Comparison of ENCODE assay signal across 7 mouse cellular contexts in the genomic region with DNA sequence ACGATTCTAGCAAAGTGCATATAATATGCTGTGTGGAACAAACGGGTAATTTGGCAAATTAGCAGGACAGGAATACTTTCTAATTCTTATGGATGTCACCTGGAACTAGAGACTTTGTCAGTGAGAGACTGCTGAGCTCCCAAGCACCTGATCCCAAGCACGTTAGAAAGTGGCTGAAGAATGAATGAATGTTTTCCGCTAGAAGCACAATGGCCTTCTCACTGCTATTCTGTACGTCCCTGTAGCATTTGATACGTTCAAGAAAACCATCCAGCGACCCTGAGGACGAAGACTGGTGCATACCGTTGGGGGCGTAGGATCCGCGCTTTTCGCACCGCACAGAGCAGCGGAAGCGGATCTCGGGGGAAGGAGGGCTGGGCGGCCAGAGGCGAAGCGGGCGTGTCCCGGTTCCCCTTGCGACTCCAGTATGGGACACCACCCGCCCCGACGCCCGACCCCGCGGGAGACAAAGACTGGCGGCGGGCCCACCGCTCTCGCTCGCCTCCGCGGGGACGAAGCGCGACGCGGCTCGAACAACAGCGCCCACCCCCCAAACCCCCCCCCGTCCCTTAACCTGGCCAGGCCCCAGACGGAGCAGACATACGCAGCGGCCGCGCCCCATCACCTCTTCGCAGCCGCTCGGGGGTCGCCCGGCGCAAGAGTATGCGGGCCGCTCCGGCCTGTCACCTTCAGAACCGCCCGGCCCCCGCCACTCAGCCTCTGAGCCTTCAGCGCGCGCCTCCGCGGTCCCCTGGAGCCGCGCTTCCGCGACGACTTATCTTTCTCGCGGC. TPM values are rescaled to one million over a fixed set of nuclear protein-coding genes. Genes with fewer than 3 reads are reported as not detected.
DNase-seq lines count a peak whose midpoint lies in the region; ATAC-seq lines count a peak whose summit lies in the region.

No protein-coding gene starts in this region.

- no peaks in the 10 kb centered on the region for H3K9me3 ChIP-seq in forebrain, embryonic 14.5 days (replicated peaks; ENCODE audit: control insufficient read depth, low read length)
- H3K9me3 ChIP-seq in hindbrain, embryonic 12.5 days (replicated peaks): no peaks in the 10 kb centered on the region
- no peaks in the 10 kb centered on the region for H3K9me3 ChIP-seq in limb, embryonic 11.5 days (ENCODE audit: control insufficient read depth, low read length)
- H3K9me3 ChIP-seq in midbrain, embryonic 10.5 days (replicated peaks): no peaks in the 10 kb centered on the region

- no peaks in the 10 kb centered on the region for H3K27me3 ChIP-seq in forebrain, embryonic 14.5 days (replicated peaks; ENCODE audit: control insufficient read depth, insufficient read depth, low read length)
- no peaks in the 10 kb centered on the region for H3K27me3 ChIP-seq in hindbrain, embryonic 12.5 days
- no peaks in the 10 kb centered on the region for H3K27me3 ChIP-seq in limb, embryonic 11.5 days (ENCODE audit: control insufficient read depth, insufficient read depth, low read length)
- no peaks in the 10 kb centered on the region for H3K27me3 ChIP-seq in midbrain, embryonic 10.5 days (ENCODE audit: low read depth, poor library complexity, severe bottlenecking)

- peak overlapping the region; percentile 62 for H3K27ac ChIP-seq in brown adipose tissue, adult 24 weeks (replicated peaks; ENCODE audit: low read depth, low read length)
- H3K27ac ChIP-seq in forebrain, embryonic 14.5 days (ENCODE audit: low read depth, low read length): peak overlapping the region; percentile 77
- peak overlapping the region; percentile 85 for H3K27ac ChIP-seq in hindbrain, embryonic 12.5 days
- H3K27ac ChIP-seq in limb, embryonic 11.5 days (replicated peaks; ENCODE audit: low read depth, low read length): peak overlapping the region; percentile 73
- peak overlapping the region; percentile 95 for H3K27ac ChIP-seq in midbrain, embryonic 10.5 days (replicated peaks)

- peaks cover 4% of the 10 kb centered on the region; the same call in 1 of the 2 replicates for H3K36me3 ChIP-seq in forebrain, embryonic 14.5 days (ENCODE audit: control insufficient read depth, insufficient read depth, low read length)
- H3K36me3 ChIP-seq in hindbrain, embryonic 12.5 days: peaks cover 4% of the 10 kb centered on the region; the same call in 1 of the 2 replicates
- no peaks in the 10 kb centered on the region for H3K36me3 ChIP-seq in limb, embryonic 11.5 days (ENCODE audit: control insufficient read depth, insufficient read depth, low read length)
- H3K36me3 ChIP-seq in midbrain, embryonic 10.5 days: peaks cover 17% of the 10 kb centered on the region

- peaks cover 30% of the 10 kb centered on the region for H3K4me1 ChIP-seq in brown adipose tissue, adult 24 weeks (ENCODE audit: control insufficient read depth, insufficient read depth, insufficient read length, low read length)
- peaks cover 16% of the 10 kb centered on the region for H3K4me1 ChIP-seq in forebrain, embryonic 14.5 days (ENCODE audit: control insufficient read depth, insufficient read depth, low read length)
- peaks cover 37% of the 10 kb centered on the region for H3K4me1 ChIP-seq in hindbrain, embryonic 12.5 days
- peaks cover 11% of the 10 kb centered on the region for H3K4me1 ChIP-seq in limb, embryonic 11.5 days (ENCODE audit: control insufficient read depth, insufficient read depth, low read length)
- H3K4me1 ChIP-seq in midbrain, embryonic 10.5 days: peaks cover 51% of the 10 kb centered on the region

- peak overlapping the region; percentile 77 for H3K4me2 ChIP-seq in forebrain, embryonic 14.5 days (ENCODE audit: low read length)
- peak overlapping the region; percentile 65 for H3K4me2 ChIP-seq in hindbrain, embryonic 12.5 days (replicated peaks)
- peak overlapping the region; percentile 64 for H3K4me2 ChIP-seq in limb, embryonic 11.5 days (ENCODE audit: low read depth, severe bottlenecking)

- WGBS in forebrain, embryonic 14.5 days: under 1% methylated on average over 59 of the region's 73 CpGs
- 1% methylated on average over 65 of the region's 73 CpGs for WGBS in hindbrain, embryonic 12.5 days
- WGBS in limb, embryonic 11.5 days: 2% methylated on average over 61 of the region's 73 CpGs
- WGBS in midbrain, embryonic 10.5 days: 1% methylated on average over 66 of the region's 73 CpGs

- H3K4me3 ChIP-seq in brown adipose tissue, adult 24 weeks (ENCODE audit: insufficient read depth, low read depth, low read length): peak overlapping the region; percentile 78
- H3K4me3 ChIP-seq in forebrain, embryonic 14.5 days (ENCODE audit: low read depth, low read length): peak overlapping the region; percentile 80
- H3K4me3 ChIP-seq in hindbrain, embryonic 12.5 days: peak overlapping the region; percentile 78
- H3K4me3 ChIP-seq in limb, embryonic 11.5 days (ENCODE audit: low read depth, low read length): peak overlapping the region; percentile 89
- peak overlapping the region; percentile 96 for H3K4me3 ChIP-seq in midbrain, embryonic 10.5 days

- H3K9ac ChIP-seq in forebrain, embryonic 14.5 days (ENCODE audit: low read length): peak overlapping the region; percentile 88
- H3K9ac ChIP-seq in hindbrain, embryonic 12.5 days: peak overlapping the region; percentile 86
- peak overlapping the region; percentile 83 for H3K9ac ChIP-seq in limb, embryonic 11.5 days (ENCODE audit: low read length)

- peak; percentile 54 for DNase-seq in Muller cell, postnatal 12 days (ENCODE audit: inconsistent ontology term)
- peak; percentile 42 for DNase-seq in forebrain, embryonic 14.5 days (ENCODE audit: low spot score)
- peak; percentile 63 for DNase-seq in limb, embryonic 11.5 days (ENCODE audit: low spot score)
- peak; percentile 61 for DNase-seq in midbrain, embryonic 10.5 days (ENCODE audit: low spot score)
- peak; percentile 61 to 75 for DNase-seq in spleen, postnatal 10 days (ENCODE audit: low spot score in 2 of 2)

- ATAC-seq in forebrain, embryonic 14.5 days: peak; percentile 60
- ATAC-seq in hindbrain, embryonic 12.5 days (ENCODE audit: low FRiP score): peak; percentile 81
- ATAC-seq in limb, embryonic 11.5 days (ENCODE audit: insufficient number of reproducible peaks, low FRiP score, low TSS enrichment, low read depth): peak; percentile 72

RNA-seq across cellular contexts. Expression of a gene that starts 0.5 kb away (rescaled TPM):
- polyA plus RNA-seq in brown adipose tissue, adult 24 weeks (2012; ENCODE audit: insufficient read depth, insufficient read length, missing spikeins): 18.0 and 21.1 TPM in 2 replicates
- 57.8 and 65.5 TPM in 2 replicates for polyA plus RNA-seq in forebrain, embryonic 14.5 days (2014; fragmentation: Nextera tagmentation; extraction: Ambion mirVana)
- polyA plus RNA-seq in hindbrain, embryonic 12.5 days (2016; fragmentation: Nextera tagmentation; extraction: Ambion mirVana): 74.3 and 74.5 TPM in 2 replicates
- 82.2 and 83.7 TPM in 2 replicates for polyA plus RNA-seq in limb, embryonic 11.5 days (2014; fragmentation: Nextera tagmentation; extraction: Ambion mirVana)
- polyA plus RNA-seq in midbrain, embryonic 10.5 days (2016; fragmentation: Nextera tagmentation; extraction: Ambion mirVana): 71.2 and 77.2 TPM in 2 replicates

RNA-seq across cellular contexts. Expression of a gene that starts 22.9 kb away (rescaled TPM):
- polyA plus RNA-seq in brown adipose tissue, adult 24 weeks (2012; ENCODE audit: insufficient read depth, insufficient read length, missing spikeins): 13.0 and 13.1 TPM in 2 replicates
- 1.0 and 1.1 TPM in 2 replicates for polyA plus RNA-seq in forebrain, embryonic 14.5 days (2014; fragmentation: Nextera tagmentation; extraction: Ambion mirVana)
- 1.3 and 1.9 TPM in 2 replicates for polyA plus RNA-seq in hindbrain, embryonic 12.5 days (2016; fragmentation: Nextera tagmentation; extraction: Ambion mirVana)
- 0.79 and 1.5 TPM in 2 replicates for polyA plus RNA-seq in limb, embryonic 11.5 days (2014; fragmentation: Nextera tagmentation; extraction: Ambion mirVana)
- 1.8 and 2.1 TPM in 2 replicates for polyA plus RNA-seq in midbrain, embryonic 10.5 days (2016; fragmentation: Nextera tagmentation; extraction: Ambion mirVana)

RNA-seq across cellular contexts. Expression of a gene that starts 22.9 kb away (rescaled TPM):
- polyA plus RNA-seq in brown adipose tissue, adult 24 weeks (2012; ENCODE audit: insufficient read depth, insufficient read length, missing spikeins): 3.1 and 4.9 TPM in 2 replicates
- 14.8 and 17.1 TPM in 2 replicates for polyA plus RNA-seq in forebrain, embryonic 14.5 days (2014; fragmentation: Nextera tagmentation; extraction: Ambion mirVana)
- polyA plus RNA-seq in hindbrain, embryonic 12.5 days (2016; fragmentation: Nextera tagmentation; extraction: Ambion mirVana): 15.9 and 16.5 TPM in 2 replicates
- polyA plus RNA-seq in limb, embryonic 11.5 days (2014; fragmentation: Nextera tagmentation; extraction: Ambion mirVana): 13.5 and 14.8 TPM in 2 replicates
- polyA plus RNA-seq in midbrain, embryonic 10.5 days (2016; fragmentation: Nextera tagmentation; extraction: Ambion mirVana): 16.5 and 16.9 TPM in 2 replicates

RNA-seq across cellular contexts. Expression of a gene that starts 54.3 kb away (rescaled TPM):
- 12.8 and 17.7 TPM in 2 replicates for polyA plus RNA-seq in brown adipose tissue, adult 24 weeks (2012; ENCODE audit: insufficient read depth, insufficient read length, missing spikeins)
- 33.2 and 42.6 TPM in 2 replicates for polyA plus RNA-seq in forebrain, embryonic 14.5 days (2014; fragmentation: Nextera tagmentation; extraction: Ambion mirVana)
- polyA plus RNA-seq in hindbrain, embryonic 12.5 days (2016; fragmentation: Nextera tagmentation; extraction: Ambion mirVana): 66.5 and 75.3 TPM in 2 replicates
- polyA plus RNA-seq in limb, embryonic 11.5 days (2014; fragmentation: Nextera tagmentation; extraction: Ambion mirVana): 75.7 and 91.6 TPM in 2 replicates
- polyA plus RNA-seq in midbrain, embryonic 10.5 days (2016; fragmentation: Nextera tagmentation; extraction: Ambion mirVana): 96.8 and 105 TPM in 2 replicates

Comparison
In these comparisons a context has a peak if more than half of its experiments do, and no peak if none do; other contexts are left out.
1. Peak in every context shown above with its lines: DNase-seq, ATAC-seq, H3K4me3 ChIP-seq and H3K27ac ChIP-seq.